In the genomic region with DNA sequence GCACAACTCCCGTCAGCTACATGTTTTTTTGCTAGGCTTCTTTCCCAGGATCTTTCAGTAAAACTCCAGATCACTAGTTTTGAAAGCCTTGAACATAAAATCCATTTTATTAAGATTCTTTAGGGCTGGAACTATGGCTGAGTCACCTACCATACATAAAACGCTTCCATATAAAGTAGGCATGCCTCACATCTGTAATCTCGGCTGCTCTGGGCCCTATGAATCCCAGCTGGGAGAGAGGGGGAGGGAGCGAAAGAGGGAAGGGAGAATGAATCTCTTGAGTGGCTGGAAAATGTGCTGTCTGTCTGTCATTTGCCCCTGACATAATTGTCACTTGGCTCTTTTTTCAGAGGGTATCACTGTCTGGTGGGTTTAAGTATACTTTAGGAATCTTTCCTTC, we compare ENCODE assay signal across 25 mouse cellular contexts.
"Had no signal": no experiment of that assay in that cellular context is flagged by ENCODE, and none has a peak within 500 bp of the region (broad histone marks: within the 10 kb centered on the region; RNA-seq: fewer than 3 reads in every experiment).

No protein-coding gene starts in this region.

- H3K27ac ChIP-seq: gastrocnemius, adult 2 months; heart, adult 2 months; heart, embryonic 13.5 days; heart, embryonic 15.5 days; hindbrain, embryonic 14.5 days; intestine, embryonic 15.5 days; layer of hippocampus, adult 2 months; left cerebral cortex, adult 2 months; liver, embryonic 13.5 days; liver, embryonic 15.5 days had no signal

- DNase-seq: gastrocnemius, adult 2 months; gastrocnemius, postnatal 14 days; gastrocnemius, postnatal 36 days; heart, adult 11 months; heart, adult 2 months; heart, postnatal 14 days; heart, postnatal 36 days; kidney, adult 18-20 months; kidney, adult 8-10 months; kidney, postnatal 14 days; kidney, postnatal 4 days; liver; liver, embryonic 13.5 days had no signal

- H3K9ac ChIP-seq: heart, embryonic 13.5 days; heart, embryonic 15.5 days; hindbrain, embryonic 14.5 days; intestine, embryonic 15.5 days; liver, embryonic 13.5 days; liver, embryonic 15.5 days had no signal

- H3K4me2 ChIP-seq: heart, embryonic 11.5 days; heart, embryonic 13.5 days; heart, embryonic 15.5 days; hindbrain, embryonic 14.5 days; intestine, embryonic 15.5 days; liver, embryonic 11.5 days; liver, embryonic 13.5 days; liver, embryonic 15.5 days had no signal

- H3K4me3 ChIP-seq: gastrocnemius, adult 2 months; heart, adult 2 months; heart, embryonic 13.5 days; heart, embryonic 15.5 days; intestine, embryonic 15.5 days; layer of hippocampus, adult 2 months; left cerebral cortex, adult 2 months; liver, embryonic 13.5 days; liver, embryonic 15.5 days had no signal

- H3K36me3 ChIP-seq: heart, embryonic 13.5 days; heart, embryonic 15.5 days; intestine, embryonic 15.5 days; liver, embryonic 13.5 days; liver, embryonic 15.5 days had no signal

- H3K9me3 ChIP-seq: heart, embryonic 13.5 days; heart, embryonic 15.5 days; intestine, embryonic 15.5 days; liver, embryonic 13.5 days; liver, embryonic 15.5 days had no signal

- ATAC-seq: hindbrain, embryonic 16.5 days; inflammation-experienced regulatory T-cells, adult 6 months; intestine, embryonic 15.5 days; intestine, postnatal 0 days had no signal

- H3K4me1 ChIP-seq: heart, embryonic 13.5 days; heart, embryonic 15.5 days had no signal

- H3K27me3 ChIP-seq: heart, embryonic 13.5 days; heart, embryonic 15.5 days; intestine, embryonic 15.5 days; liver, embryonic 13.5 days; liver, embryonic 15.5 days had no signal
